Mouse (Mus musculus) heart, adult 11 months (tissue): ENCODE measurements at regions not wholly inside any gene's neighbourhood (a gene's known extent, or its start where the extent isn't known, plus 50 kb on each side); places are given as distances from the start of the nearest gene placed in this dataset.

Experiments
- DNase-seq: peaks from one replicate; pipeline ENCODE4 v3.0.0; 2022

DNA sequence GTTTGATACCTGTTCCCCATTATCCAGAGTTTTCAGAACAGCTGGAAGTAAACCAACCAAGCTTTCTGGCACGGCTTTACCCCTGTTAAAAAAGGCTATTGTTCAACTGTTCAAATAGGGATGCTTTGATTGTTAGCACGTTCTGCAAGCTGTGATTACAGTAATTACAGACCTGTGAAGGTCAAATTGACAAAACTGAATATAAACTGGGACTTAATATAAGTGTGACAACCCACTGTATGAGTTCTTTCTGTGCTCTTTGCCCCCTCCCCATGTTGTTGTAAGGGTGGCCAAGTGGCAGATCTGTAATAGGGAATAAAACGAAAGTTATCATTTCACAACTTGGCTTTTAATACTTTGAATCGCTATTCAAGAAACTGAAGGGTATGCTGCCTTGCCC is 105.0 kb upstream of the 4933415F23Rik start:
- peak; percentile 50 for DNase-seq

- DNase-seq = peak; percentile 97
Measured at GRCm38 (mm10) chr1:23202511-23203435, 100.7 kb upstream of the 4933415F23Rik start.

- DNase-seq = peak; percentile 95
Measured at GRCm38 (mm10) chr1:23200460-23200859, 98.4 kb upstream of the 4933415F23Rik start.

DNA sequence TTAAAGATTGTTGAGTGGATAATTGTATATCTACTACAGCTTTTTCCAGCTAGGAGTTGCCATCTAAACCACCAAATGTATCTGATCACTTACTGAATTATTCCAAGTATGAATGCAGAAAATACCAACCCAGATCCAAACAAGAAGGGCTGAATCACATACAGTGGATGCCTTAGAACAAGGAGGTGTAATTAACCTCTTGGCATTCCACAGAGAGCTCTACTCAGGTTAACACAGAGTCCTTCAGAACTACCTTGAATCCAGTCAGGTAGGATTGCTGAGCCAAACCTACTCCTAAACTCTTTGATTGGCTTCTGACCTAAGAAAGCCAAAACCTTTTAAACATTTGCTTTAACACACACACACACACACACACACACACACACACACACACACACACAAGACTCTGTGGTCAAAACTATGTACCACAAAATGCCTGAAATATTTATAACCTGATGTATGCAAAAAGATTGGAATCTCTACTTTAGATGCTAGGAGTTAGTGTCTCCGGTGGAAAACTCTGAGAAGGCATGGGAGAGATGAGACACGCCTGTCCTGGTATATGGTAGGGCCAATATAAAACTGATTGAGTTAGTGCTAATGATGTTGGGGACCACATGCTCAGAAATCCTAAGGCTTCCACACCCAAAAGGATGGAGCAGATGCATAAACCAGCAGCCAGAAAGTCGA is 88.4 kb upstream of the 4933415F23Rik start:
- DNase-seq = no peak

- DNase-seq = no peak
Measured at GRCm38 (mm10) chr1:23189790-23190189, 87.7 kb upstream of the 4933415F23Rik start.

GRCm38 (mm10) chr1:23188216-23188615 is 86.2 kb upstream of the 4933415F23Rik start:
- DNase-seq = no peak

- DNase-seq = peak; percentile 91
Measured at GRCm38 (mm10) chr1:23187446-23188206, 85.6 kb upstream of the 4933415F23Rik start.

- peak; percentile 97 for DNase-seq
Measured at GRCm38 (mm10) chr1:23184728-23185127, 82.7 kb upstream of the 4933415F23Rik start.

DNA sequence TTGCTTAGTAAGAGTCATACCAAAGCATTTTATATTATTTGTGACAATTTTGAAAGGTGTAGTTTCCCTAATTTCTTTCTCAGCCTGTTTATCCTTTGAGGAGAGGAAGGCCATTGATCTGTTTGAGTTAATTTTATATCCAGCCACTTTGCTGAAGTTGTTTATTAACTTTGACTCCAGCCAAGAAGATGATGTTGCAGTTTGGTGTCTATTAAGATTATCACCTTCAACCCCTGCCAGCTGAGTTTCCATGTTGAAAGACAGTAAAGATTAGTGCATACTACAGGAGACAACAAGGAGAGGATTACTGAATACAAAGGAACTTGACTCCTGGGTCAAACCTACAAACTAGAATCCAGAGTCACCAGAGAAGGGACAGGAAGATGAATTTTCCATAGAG is 80.5 kb upstream of the 4933415F23Rik start:
- no peak for DNase-seq

- DNase-seq = peak; percentile 45
Measured at GRCm38 (mm10) chr1:23178335-23178974, 76.4 kb upstream of the 4933415F23Rik start.

- DNase-seq = no peak
Measured at GRCm38 (mm10) chr1:23174022-23174421, 72.0 kb upstream of the 4933415F23Rik start.

- peak; percentile 90 for DNase-seq
Measured at GRCm38 (mm10) chr1:23173054-23173802, 71.2 kb upstream of the 4933415F23Rik start.

DNA sequence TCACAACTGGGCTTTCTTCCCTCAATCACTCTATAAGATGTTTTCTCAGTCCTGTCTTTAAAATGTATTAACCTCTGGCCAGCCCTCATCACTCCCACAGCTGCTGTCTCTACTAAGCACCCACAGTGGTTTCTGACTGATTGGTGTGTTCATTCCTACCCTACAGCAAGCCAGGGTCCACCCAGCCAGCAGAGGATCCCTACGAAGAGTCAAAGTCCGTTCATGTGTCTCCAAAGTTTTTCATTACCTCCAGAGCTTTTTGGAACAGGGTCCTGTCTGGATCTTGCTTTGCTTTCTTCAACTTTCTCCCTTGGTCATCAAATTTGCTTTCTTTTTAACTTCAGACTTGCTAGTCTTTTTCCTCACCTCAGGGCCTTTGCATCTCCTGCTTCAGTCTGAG is 69.3 kb upstream of the 4933415F23Rik start:
- DNase-seq = no peak

DNA sequence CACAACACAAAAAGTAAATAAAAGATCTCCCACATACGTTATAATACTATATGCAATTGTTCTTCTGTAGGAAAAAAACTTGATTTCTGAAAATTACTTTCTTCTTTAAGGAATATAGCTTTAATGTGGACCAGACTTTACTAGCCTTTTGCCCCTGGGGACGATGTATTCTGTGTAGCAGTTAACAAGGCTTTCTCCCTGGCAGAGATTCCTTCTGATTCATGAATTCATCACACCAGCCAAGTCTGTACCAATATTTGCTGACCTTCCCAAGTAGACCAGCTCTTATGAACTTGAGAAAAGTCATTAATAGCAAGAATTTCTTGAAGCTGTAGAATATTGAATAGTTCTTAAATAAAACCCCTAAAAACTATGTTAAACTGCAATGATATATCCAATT is 68.7 kb upstream of the 4933415F23Rik start:
- no peak for DNase-seq

- DNase-seq = no peak
Measured at GRCm38 (mm10) chr1:23168504-23168903, 66.5 kb upstream of the 4933415F23Rik start.

DNA sequence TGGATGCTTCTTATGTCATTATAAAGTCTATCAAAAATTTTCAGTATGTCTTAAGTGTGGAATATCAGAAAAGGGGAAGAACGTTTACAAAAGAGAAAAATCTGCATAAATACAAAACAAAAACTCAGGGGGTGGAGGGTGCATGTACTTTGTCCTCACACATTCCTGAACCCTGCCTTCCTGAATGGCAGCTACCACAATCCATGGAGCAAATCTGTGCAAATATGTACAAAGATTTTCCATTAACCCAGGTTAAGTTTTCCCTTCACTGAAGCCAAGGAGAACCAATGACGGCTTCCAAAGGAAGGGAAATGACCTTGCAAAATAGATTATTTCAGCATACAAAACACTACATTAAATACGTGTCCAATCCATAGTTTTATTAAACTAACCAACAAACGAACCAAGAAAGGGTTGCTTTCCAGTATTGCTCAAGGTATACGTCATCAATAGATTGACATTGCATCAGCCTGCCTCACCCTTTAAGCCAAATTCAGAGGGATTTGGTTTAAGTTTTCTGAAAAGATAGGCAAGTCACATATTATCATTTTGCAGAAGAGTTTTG is 61.4 kb upstream of the 4933415F23Rik start:
- DNase-seq = no peak

DNA sequence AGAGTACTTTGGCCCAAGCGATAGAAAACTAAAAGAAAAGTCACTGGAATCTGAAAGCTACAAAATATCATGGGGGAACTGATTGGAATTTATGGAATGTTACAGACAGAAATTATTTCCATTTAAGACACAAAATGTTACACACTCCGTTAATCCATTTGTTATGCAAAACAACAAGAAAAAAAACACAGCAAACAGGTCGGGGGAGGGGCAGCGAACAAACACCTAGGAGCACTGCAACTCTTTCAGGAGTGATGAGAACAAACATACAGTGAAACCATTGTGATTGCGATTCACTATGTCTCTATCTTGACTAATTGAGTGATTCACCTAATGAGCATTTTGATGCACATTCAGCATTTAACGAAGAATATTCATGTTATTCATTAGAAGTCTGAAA is 60.7 kb upstream of the 4933415F23Rik start:
- no peak for DNase-seq
